Mouse (Mus musculus): Measurements from ENCODE around the gene Gm10073.

Gm10073 gene

DNA sequence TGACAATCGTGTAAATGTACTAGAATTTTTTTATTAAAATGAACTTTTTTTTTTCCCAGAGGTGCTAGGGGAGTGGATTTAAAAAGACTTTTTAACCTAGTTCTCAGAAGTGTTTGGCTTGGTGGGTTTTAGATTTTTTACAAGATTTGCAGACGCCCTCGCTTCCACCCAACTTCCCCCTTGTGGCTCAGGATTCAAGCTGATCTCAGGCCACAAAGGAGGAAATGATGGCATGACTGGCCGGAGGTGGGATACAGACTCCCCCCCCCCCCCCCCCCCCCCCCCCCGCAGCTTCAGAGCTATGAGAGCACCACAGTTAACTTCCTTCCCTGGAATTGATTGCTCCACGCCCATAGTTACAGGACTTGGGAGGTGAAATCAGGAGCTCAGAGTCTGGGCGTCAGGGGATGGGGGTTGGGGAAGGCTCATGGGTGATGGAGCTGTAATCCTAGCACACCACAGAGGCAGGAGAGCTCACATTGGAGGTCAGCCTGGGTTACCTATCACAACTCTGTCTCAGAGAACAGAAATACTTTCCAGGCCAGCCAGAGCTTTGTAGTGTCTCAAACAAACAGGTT, 17.1 kb downstream of the Gm10073 start:
- in situ Hi-C loops (cut with MboI; ENCODE audit: low sequenced_read_pairs), result no loop called here

DNA sequence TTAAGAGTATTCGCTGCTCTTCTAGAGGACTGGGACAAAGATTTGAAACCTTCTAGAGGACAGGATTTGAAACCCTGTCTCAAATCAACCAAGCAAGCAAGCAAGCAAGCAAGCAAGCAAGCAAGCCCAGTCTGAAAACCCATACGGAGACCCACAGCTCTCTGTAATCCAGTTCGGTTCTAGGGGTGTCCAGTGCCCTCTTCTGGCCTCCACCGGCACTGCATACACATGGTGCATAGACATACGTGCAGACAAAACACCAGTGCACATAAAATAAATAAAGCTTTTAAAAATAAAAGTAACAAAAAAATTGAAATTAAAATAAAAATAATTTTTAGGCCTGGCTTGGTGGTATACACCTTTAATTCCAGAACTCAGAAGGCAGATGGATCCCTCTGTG, 19.2 kb downstream of the Gm10073 start:
- in situ Hi-C loops (cut with MboI; ENCODE audit: low sequenced_read_pairs), result no loop called here

DNA sequence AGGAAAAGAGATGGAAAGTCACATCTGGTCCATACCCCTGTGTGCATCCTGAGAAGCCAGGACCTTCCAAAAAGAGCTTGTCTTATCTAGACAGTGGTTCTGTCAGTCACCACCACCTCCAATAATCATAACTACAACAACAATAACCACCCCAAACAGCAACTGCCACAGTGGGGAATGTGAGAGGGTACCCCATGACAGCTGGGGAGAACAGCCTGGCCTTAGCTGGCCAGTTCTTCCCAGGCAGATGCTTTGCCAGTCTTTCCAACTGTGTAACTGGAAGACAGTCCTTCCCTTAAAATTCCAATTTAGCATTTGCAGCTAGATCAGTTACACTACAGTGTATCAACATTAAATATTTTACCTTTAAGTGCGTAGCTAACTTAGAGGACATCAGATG, 22.4 kb downstream of the Gm10073 start:
- in situ Hi-C loops (cut with MboI; ENCODE audit: low sequenced_read_pairs), result no loop called here

DNA sequence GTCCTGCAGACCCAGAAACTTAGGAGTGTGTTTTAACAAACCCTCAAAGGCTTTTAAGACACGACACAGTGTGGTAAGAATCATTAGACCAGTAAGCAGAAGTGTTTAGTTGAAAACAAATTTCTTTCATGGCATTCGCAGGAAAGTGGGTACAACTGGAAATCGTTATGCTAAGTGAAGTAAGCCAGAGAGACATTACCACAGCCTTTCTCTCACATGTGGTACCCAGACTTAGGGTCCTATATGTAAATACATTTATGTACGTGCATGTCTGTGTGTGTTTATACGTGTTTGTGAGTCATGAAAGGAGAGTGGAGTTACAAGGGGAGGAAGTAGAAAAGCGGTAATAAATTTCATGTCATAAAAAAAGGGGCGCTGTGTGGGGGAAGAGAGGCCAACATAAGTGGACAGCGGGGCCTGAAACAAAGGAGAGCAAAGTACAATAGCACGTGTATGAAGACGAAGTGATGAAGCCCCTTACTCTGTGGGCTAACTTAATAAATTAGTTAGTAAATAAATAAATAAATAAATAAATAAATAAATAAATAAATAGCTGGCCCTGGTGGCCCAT, 24.8 kb downstream of the Gm10073 start:
- in situ Hi-C loops (cut with MboI; ENCODE audit: low sequenced_read_pairs), result loop anchor here (25.0 kb wide), 1 partner anchor 111 kb away; no protein-coding TSS in a partner anchor

DNA sequence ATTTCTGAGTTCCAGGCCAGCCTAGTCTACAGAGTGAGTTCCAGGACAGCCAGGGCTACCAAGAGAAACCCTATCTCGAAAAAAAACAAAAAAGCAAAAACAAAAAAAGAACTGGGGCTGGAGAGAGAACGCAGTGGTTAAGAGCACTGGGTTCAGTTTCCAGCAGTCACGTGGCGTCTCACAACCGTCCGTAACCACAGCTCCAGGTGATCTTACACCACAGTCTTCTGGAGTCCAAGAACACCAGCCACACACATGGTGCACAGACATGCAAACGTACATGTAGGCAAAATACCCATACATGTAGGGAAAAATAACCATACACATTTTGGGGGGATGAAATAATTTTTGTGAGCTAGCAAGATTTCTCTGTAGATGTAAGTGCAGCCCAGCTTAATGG, 26.5 kb downstream of the Gm10073 start:
- in situ Hi-C loops (cut with MboI; ENCODE audit: low sequenced_read_pairs), result loop anchor here (25.0 kb wide), 1 partner anchor 109 kb away; no protein-coding TSS in a partner anchor

DNA sequence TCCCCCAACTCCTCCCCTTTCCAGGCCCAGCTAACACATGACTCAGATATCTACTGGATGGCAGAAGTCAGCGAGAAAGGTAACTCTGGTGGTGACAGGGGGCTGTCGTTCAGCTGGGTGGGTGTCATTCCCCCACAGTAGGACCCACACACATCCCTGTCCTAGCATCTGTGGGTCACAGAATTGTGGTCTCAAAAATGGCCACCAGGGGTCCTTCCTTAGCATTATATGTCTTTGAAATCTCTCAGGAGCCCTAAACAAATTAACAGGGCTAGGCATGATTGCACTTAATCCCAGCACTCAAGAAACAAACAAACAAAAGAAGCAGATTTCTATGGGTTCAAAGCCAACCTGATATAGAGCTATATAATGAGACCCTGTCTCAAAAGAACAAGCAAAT, 28.1 kb downstream of the Gm10073 start:
- in situ Hi-C loops (cut with MboI; ENCODE audit: low sequenced_read_pairs), result loop anchor here (25.0 kb wide), 1 partner anchor 108 kb away; no protein-coding TSS in a partner anchor

DNA sequence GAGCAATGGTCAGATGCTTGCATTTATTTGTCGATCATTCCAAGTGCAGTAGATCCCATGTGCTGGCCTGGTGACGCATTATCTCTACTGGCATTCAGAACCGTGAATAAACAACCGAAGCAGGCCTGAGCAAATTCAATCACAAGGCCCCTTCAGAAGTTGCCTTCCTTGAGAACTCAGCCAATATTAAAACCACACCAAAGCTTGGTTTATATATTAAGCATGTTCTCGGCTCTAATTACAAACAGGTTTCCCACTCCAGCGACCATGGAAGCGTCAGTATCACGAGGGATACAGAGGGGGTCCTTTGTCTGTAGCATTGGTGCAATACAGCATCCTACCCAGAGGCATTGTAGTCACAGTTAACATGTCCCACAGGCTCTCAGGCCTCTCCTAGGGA, 30.2 kb downstream of the Gm10073 start:
- in situ Hi-C loops (cut with MboI; ENCODE audit: low sequenced_read_pairs), result loop anchor here (25.0 kb wide), 1 partner anchor 106 kb away; no protein-coding TSS in a partner anchor

DNA sequence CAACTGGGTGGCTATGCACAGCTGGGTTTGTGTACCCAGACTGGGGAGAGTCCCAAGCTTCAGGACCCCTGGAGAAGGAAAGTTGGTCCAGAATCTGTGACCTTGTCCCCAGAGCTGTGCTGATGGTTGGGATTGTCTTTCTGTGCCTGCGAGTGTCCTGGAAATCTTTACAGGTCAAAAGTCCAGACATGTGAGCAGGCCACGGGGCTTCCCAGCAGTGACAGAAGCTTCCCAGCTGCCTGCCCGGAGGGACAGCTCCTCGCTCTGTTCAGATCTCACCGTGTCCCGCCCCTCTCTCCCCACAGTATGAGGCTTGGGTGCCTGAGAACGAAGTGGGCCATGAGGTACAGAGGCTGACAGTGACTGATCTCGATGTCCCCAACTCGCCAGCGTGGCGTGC, 32.3 kb downstream of the Gm10073 start:
- in situ Hi-C loops (cut with MboI; ENCODE audit: low sequenced_read_pairs), result loop anchor here (25.0 kb wide), 1 partner anchor 104 kb away; no protein-coding TSS in a partner anchor

DNA sequence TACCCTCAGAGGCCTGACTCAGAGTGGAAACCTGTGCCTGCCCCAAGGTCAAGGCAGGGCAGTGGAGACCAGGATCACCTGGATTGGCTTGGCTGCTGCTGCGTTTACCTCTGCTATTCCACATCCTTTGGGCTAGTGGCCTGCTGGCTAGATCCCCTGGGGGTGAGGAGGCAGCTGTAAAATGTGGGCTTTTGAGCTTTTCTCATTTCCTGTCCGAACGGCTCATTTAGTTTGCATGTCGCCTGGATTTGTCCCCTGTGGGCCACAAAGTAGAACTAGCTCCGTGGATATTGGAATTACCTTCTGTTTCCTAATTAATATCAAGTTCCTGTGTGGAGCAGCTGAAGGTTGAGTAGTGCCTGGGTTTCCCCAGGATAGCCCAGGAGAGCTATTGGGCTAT, 34.1 kb downstream of the Gm10073 start:
- in situ Hi-C loops (cut with MboI; ENCODE audit: low sequenced_read_pairs), result loop anchor here (25.0 kb wide), 1 partner anchor 102 kb away; no protein-coding TSS in a partner anchor

DNA sequence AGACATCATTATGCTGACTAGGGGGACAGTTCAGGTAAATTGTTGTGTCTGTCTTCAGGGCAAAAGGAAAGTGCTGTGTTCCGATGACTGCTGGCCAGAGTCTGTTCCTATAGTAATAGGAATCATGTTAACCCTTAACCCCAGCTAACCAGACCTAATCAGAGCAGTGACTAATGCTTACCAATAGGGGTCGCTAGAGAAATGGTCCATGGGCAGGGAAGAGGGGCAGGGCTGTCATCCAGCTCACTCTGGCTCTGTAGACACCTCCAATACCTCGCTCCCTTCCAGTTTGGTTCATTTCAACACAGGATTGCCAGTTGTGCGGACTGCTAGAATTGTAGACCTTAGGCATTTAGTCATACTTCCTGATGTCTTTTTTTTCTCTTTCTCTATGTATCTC, 37.8 kb downstream of the Gm10073 start:
- in situ Hi-C loops (cut with MboI; ENCODE audit: low sequenced_read_pairs), result loop anchor here (25.0 kb wide), 1 partner anchor 98 kb away; no protein-coding TSS in a partner anchor

DNA sequence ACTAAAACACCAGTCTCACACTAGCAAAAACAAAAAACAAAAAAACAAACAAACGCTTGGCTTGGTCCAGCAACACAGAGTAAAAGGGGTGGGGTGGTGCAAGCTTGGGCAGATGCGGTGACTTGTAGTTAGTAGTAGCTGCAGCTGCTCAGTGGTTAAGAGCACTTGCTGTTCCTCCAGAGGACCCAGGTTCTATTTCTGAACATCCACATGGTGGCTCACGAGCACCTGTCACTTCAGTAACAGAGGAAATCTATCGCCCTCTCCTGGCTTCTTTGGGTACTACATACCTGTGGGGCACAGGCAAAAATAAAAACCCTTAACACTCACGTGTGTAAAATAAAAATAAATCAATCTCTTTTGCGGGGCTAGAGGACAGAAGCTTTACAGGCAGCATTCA, 38.8 kb downstream of the Gm10073 start:
- in situ Hi-C loops (cut with MboI; ENCODE audit: low sequenced_read_pairs), result loop anchor here (25.0 kb wide), 1 partner anchor 97 kb away; no protein-coding TSS in a partner anchor

DNA sequence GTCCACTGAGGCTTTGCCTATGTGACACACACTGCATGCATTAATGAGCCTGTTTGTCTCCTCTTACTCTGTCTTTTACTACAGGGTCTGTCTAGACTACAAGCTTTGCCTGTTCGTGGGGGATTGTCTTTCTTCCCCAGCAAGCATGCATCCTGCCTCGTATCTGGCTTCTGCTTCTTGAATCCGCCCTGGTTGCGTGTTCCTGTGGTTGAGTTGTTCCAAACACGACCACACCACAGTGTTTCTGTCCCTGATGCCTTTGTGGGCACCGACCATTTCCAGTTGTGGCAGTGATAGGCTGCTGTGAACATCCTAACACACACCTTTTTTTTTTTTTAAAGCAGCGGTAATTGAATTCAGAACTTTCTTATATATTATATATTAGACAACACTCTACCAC, 39.6 kb downstream of the Gm10073 start:
- in situ Hi-C loops (cut with MboI; ENCODE audit: low sequenced_read_pairs), result loop anchor here (25.0 kb wide), 1 partner anchor 96 kb away; no protein-coding TSS in a partner anchor

DNA sequence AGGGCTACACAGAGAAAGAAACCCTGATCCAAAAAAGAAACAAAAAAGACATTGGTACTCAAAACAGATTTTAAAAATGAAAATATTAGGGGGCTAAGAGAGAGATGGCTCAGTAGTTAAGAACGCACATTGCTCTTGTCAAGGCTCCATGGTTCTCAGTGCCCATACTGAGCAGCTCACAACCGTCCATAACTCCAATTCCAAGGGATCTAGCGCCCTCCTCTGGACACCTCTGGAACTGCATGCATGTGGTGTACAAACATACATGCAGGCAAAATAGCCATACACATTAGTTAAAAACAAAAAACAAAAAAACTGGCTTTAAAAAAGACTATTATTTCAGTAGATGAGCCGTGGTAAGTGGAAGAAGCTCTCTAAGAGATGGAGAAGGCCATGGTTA, 42.7 kb downstream of the Gm10073 start:
- in situ Hi-C loops (cut with MboI; ENCODE audit: low sequenced_read_pairs), result loop anchor here (25.0 kb wide), 1 partner anchor 93 kb away; no protein-coding TSS in a partner anchor

DNA sequence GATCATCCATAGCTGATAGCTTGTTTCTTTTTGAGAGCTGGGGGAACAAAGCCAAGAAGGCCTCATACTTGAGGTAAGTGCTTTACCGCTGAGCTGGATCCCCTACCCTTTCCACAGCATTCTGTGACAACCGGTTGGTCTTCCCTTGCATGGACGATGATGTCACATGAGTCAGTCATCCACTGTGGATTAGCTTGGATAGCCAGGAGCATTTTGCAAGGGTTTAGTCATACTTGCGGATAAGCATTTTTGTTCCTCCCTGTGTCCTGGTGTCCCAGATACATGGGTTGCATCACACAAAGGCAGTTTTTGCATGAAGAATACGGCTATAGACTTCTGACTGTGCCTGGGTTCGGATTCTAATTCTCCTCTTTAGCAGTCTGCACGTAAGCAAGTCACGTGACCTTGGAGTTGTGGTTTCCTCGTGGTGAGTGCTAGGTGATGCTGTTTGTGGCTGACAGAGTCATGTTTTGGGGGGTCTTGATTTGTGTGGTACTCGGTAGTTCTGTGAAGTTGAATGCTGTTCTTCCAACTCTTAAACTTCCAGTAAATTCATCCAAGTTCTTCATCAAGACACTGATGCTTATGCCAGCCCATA, 43.3 kb downstream of the Gm10073 start:
- in situ Hi-C loops (cut with MboI; ENCODE audit: low sequenced_read_pairs), result loop anchor here (25.0 kb wide), 1 partner anchor 93 kb away; no protein-coding TSS in a partner anchor

DNA sequence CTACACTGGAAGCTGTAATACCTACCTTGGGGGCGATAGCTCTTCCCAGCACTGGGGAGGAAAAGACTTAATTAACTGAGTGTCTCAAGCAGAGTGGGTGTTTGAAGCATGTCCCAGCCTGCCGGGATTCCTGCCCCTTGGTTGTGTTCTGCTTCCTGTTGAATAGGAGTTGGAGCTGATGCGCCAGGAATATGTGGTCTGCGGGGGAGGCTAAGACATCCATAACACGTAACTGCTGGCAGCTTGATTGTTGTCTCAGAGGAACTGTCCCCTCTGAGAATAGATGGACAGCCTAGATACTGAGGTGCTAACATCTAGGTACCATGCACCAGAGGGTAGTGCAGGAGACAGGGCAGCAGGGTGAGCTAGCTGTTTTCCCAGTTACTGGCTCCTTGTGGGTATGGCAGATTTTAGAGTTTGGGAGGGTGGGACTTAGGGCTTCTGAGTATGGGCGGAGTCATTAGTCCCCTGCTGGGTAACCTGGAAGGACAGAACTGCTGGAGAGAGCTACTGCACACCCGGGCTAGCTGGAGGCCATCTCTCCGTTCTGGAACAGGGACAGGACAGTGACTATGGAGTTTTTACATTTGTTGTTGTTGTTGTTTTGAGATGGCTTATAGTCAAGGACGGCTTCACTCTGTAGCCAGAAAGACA, 44.5 kb downstream of the Gm10073 start:
- in situ Hi-C loops (cut with MboI; ENCODE audit: low sequenced_read_pairs), result loop anchor here (25.0 kb wide), 1 partner anchor 91 kb away; no protein-coding TSS in a partner anchor

DNA sequence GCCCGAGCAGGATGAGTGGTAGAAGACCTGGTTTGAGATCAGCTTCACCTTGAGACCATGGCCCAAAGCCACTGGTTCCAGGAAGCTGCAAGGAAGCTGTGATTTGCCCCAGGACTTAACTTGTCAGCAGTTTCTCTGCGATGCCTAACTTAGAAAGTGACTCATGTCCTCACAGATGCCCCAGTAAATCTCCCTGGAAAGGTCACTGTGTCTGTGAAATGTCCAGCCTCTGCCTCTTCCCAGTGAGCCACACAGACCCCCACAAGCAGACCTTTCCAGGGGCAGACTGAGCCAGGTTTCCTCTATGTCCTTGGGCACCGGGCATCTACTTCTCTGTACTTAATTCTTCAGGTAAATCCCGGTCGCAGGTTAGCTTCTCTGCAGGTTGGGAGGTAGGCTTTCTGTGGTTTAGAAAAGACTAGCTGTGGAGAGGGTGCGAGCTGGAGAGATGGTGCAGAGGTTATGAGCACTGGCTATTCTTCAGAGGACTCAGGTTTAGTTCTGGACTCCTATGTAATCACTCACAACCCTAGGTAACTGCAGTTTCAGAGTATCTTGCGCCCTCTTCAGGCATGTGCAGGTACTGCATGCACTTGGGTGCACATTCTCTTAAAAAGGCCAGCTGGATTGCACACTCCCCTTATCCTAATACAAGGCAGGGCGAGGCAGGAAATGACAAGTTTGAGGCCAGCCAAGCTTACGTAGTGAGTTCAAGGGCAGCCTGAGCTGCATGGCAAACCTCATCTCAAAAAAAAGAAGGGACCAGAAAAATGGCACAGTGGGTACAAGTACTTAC, 45.8 kb downstream of the Gm10073 start:
- in situ Hi-C loops (cut with MboI; ENCODE audit: low sequenced_read_pairs), result loop anchor here (25.0 kb wide), 1 partner anchor 90 kb away; no protein-coding TSS in a partner anchor

DNA sequence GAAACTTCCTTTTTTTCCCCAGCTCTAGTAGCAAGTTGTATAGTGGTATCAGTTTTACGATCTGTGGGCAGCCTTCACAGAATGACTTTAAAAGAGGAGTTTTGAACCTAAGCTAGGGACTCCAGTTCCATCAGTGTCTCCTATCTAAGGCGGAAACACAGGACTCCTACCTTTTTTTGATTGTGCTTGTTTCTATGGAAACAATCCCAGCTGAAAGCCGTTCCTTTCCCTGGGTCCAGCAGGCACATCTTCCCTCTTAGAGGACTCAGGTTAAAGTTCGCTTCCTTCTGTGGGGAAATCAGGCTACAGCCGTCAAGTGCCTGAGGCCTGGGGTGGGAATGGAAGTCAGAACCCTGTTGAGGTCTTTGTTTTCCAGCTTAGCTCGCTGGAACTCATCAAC, 46.5 kb downstream of the Gm10073 start:
- in situ Hi-C loops (cut with MboI; ENCODE audit: low sequenced_read_pairs), result loop anchor here (25.0 kb wide), 1 partner anchor 89 kb away; no protein-coding TSS in a partner anchor
